Mouse (Mus musculus): Measurements from ENCODE around the gene Armc7. TPM values are rescaled to one million over a fixed set of nuclear protein-coding genes. Genes with fewer than 3 reads are reported as not detected.
"Not testable (repeated sequence)": the region's sequence is repeated elsewhere in the genome, so short reads cannot be mapped to it uniquely, and the experiment has no call there.

Armc7 gene
- total RNA-seq, 2 experiments from 2014 or later, result 18.5 to 19.8 TPM

DNA sequence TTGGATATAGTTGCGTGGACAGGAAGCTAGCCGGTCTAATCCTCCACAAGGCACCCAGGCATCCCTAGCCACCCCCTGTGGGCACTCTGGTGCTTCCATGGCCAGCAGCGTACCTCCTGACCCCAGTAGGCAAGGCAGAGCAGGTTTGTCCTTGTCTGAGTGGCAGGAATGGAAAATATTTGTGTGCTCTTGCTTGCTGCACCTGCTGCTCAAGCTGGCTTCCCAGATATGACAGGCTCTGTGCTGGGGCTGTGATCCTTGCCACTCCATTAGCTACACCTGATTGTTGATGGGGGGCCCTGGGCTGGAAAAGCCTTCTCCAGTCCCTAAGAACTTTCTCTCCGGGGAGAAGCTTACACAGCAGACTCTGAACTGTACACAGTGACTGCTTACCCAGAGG is 22.2 kb upstream of the Armc7 start:
- ATAC-seq (ENCODE audit: poor library complexity, severe bottlenecking), result no peak

DNA sequence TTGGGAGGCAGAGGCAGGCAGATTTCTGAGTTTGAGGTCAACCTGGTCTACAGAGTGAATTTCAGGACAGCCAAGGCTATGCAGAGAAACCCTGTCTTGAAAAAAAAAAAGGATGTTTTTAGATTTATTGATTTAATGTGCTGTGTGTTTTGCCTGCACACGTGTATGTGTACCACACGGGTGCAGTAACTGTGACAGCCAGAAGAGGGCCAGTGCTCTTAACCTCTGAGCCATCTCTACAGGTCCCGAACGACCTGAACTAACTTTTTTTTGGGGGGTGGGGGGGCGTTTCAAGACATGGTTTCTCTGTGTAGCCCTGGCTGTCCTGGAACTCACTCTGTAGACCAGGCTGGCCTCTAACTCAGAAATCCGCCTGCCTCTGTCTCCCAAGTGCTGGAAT is 20.6 kb upstream of the Armc7 start:
- not testable (repeated sequence) for ATAC-seq (ENCODE audit: poor library complexity, severe bottlenecking)

DNA sequence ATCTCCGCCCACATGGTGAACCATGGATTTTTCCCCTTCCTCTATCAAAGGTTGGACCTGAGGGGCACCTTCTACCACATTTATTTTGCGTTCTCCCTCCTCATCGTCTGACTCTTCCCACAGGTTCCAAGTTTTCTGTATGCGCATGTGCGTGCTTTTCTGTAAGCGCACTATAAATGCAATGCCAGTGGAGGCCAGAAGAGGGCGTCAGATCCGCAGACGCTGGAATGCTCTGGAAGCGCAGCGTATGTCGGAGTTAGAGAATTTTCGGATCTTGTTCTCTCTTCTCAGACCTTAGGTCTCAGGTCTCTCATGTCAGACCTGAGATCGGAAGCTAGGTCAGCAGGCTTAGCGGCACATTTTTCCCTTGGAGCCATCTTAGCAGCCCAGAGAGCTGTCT is 19.8 kb upstream of the Armc7 start:
- no peak for ATAC-seq (ENCODE audit: poor library complexity, severe bottlenecking)

DNA sequence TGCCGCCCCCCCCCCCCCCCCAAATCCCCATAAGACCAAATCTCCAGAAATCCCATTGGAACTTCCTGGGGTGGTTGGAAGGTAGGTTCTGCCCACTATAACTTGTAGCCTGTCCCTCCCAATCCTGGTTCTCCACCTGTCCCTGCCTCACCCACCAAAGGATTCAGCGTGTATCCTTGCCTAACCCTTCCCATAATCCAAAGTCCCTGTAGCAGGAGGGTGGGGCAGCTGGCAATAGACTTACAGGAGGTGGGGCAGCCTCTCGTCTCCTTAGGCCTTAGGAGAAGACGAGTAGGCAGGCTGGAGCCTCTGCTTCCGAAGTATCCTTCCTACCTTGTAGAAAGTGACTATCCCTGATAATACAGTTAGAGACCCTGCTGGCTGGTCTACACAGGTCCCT is 19.3 kb upstream of the Armc7 start:
- ATAC-seq (ENCODE audit: poor library complexity, severe bottlenecking), result no peak

DNA sequence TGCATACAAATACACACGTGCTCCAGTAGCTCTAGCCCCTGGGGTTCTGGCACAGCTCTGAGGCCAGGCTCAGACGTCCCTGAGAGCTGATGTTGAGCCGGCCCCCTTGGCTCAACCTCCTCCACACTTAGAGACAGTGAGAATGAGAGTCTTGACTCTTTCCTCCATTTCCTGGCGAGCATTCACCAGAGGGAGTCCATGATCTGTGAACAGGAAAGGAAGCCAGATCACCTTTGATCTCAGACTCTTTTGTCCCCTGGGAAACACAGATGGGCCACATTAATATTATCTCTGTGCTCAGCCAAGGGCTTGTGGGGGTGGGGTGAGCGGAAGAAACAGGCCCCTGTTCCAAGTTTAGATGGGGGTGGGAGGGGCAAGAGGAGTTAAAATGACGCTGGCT is 18.1 kb upstream of the Armc7 start:
- ATAC-seq (ENCODE audit: poor library complexity, severe bottlenecking), result no peak

DNA sequence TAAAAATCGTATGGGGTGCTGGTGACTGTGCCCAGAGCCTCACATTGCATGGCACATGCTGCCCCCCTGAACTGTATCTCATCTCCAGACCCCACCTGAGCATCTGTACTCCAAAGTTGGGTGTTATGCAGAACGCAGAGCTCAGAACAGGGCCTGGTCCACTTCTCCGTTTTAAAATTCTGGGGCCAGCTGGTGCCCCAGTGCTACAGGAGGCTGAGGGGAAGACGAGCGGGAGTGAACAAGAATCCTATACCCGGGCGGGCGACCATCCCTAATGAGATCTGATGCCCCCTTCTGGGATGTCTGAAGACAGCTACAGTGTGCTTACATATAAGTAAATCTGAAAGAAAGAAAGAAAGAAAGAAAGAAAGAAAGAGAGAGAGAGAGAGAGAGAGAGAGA is 14.5 kb upstream of the Armc7 start:
- ATAC-seq (ENCODE audit: poor library complexity, severe bottlenecking), result no peak

DNA sequence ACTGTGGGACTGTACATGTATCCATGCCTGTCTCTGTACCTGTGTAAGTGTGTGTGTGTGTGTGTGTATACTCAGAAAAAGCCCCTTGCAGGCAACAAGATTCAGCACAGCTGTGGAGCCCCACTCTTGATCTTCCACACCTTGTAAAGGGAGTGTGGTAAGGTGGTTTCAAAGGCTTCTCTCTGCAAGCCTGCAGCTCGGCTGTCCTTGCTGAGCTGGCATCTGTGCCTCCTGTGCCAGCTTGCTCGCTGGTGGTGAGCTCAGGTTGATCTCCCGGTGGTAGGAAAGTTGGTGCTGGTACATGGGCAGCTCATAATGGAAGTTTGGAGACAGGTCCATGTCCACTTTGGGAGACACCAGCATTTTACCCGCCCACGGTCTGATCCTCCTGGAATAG is 13.6 kb upstream of the Armc7 start:
- ATAC-seq (ENCODE audit: poor library complexity, severe bottlenecking), result no peak

DNA sequence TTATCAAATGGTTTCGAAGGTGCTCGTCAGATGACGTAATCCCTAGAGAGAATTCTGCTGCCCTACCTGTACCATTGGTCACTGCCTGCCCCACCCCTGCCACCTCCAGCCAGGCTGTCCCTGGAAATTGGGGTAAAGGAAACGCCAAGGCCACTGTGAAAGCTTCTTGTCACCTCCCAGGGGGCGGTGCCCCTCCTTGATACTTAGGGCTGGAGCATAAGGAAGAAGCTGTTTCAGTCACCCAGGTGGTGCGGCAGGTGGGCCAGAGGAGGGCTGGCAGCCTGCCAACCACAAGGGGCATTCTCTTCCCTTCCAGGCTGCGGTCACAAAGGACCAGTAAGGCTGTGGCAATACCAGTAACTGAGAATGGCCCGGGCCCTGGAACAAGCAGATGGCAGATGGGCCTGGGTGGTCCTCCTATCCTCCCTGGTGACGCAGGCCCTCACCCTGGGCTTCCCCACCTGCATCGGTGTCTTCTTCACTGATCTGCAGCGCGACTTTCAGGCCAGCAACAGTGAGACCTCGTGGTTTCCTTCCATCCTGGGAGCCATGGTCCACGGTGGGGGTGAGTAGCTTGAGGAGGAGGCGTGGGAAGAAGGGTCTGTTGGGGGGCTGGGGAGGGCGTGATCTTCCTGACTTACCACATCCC is 13.1 kb upstream of the Armc7 start, which contains the start of gene Slc16a5:
Slc16a5 (plus strand) TSS at position 232 of the 649 bp plus-strand sequence.
- ATAC-seq (ENCODE audit: poor library complexity, severe bottlenecking), result no peak

DNA sequence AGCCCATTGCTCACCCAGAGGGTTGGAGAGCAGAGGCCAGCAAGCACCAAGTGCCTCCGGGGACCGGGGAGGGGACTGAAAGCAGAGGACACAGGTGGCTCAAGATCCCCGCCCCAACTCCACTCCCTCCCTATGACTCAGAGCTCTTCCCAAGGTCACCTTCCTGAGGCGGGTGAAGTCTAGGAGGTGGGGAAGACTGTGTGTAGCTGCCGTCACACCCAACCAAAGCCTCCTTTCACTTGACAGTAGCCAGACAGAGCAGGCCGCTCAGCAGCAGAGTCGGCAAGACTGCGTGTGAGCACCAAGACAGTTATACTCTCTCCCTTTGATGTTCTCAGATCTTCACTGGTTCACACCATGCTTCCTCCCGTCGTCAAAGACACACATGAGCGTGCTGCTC is 12.1 kb upstream of the Armc7 start:
- ATAC-seq (ENCODE audit: poor library complexity, severe bottlenecking), result no peak

DNA sequence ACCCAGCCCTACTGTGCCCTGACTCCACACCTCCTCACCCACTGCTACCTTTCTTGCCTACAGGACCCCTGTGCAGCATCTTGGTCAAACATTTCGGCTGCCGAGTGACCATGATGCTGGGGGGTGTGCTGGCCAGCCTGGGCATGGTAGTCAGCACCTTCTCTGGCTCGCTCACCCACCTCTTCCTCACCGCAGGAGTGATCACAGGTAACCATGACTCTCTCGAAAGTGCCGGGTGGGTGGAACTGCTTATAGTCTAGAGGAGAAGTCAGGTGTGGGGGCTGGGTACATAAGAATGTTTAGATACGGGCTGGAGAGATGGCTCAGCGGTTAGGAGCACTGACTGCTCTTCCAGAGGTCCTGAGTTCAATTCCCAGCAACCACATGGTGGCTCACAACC is 10.6 kb upstream of the Armc7 start:
- ATAC-seq (ENCODE audit: poor library complexity, severe bottlenecking), result no peak

DNA sequence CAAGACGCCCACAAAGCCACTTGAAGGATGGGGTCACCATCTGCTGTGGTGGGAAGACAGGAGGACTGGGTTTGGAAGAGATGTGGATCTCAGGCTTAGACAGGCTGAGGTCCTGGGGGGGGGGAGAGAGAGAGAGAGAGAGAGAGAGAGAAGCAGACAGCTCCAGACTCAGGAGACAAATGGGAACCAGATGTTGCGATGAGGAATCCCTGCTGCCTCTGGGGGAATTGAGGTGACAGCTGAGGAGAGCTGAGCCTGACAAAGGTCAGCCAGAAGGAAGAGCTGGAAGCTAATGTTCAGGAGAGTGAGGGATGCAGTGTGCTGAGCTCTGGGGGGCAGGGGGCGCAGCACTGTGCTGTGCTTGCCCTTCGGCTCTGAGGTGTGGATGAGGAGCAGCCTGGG is 8.2 kb upstream of the Armc7 start:
- no peak for ATAC-seq (ENCODE audit: poor library complexity, severe bottlenecking)

DNA sequence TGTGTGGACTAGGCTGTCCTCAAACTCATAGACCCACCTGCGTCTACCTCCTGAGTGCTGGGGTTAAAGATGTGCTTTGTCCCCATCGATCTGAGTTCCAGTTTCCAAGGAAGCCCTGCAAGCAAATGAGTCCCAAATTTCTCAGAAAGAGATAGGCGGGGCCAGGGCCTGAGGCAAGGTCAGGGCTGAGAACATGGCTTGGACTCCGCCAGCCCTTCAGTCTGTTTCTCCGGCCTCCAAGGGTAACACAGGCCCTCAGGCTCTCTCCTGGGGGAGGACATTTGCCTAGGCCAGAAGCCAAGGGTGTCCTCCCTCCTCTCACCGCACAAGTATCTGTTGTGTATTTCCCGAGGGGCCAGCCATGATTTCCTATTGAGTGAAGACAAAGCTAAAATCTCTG is 3.3 kb upstream of the Armc7 start:
- ATAC-seq (ENCODE audit: poor library complexity, severe bottlenecking), result no peak

DNA sequence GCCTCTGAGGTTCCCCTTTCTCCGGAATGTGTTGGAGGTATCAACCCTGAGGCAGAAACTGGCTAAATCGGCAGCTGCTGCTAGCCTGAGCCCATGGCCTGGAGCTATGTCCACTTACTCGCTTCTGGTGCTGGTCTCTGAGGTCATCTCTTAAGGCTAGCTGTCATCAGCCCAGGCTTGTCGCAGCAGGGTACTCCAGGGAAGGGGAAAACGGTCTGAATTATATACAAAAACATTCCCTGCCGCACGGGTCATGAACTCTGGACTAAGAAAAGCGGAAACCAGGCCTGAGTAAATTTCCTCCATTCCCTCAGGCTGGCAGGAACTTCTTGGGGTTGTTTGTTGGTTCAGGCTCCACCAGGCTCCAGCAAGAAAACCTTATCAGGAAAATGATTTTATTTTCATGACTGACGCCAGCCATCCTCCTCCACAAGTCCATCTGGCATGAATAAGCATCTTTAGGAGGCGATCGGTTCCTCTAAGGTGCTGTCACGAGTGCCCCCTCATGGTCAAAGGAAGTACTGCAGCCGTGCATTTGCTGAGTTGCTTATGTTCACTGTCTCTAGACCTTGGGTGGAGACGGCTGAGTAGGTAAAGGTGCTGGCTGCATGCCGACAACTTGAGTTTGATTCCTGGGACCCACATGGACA is 1.7 kb upstream of the Armc7 start:
- peak; percentile 67 for ATAC-seq (ENCODE audit: poor library complexity, severe bottlenecking)

DNA sequence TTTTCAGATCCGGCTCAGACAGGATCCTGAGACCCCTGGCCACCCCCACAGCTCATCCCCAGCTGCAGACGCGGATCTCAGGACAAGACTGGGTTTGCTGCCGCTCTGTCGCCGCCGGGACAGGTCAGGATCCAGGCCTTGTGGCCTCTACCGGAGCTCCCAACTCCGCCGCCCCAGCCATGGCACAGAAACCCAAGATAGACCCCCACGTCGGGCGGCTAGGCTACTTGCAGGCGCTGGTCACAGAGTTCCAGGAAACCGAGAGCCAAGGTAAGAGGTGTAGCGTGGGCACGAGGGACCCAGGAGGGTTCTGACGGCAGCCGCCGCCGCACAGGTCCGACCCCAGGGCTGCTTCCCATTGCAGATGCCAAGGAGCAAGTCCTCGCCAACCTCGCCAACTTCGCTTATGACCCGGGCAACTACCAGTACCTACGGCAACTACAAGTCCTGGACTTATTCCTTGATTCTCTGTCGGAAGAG is 331 bp downstream of the Armc7 start:
- peak; percentile 9; the same call in 1 of the 2 replicates for ATAC-seq (ENCODE audit: poor library complexity, severe bottlenecking)

DNA sequence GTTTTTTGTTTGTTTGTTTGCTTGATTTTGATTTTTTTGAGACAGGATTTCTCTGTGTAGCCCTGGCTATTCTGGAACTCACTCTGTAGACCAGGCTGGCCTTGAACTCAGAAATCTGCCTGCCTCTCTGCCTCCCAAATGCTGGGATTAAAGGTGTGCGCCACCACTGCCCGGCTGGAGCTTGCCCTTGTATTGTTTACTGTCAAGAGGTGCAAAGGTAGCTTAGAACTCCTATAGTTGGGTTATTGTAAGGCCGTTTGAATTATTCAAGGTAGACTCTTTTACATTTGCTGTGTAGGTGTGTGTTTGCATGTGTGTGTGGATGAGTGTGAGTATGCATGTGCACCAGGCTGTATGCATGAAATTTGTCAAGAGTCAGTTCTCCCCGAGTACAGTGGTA is 1.2 kb downstream of the Armc7 start:
- not testable (repeated sequence) for ATAC-seq (ENCODE audit: poor library complexity, severe bottlenecking)

DNA sequence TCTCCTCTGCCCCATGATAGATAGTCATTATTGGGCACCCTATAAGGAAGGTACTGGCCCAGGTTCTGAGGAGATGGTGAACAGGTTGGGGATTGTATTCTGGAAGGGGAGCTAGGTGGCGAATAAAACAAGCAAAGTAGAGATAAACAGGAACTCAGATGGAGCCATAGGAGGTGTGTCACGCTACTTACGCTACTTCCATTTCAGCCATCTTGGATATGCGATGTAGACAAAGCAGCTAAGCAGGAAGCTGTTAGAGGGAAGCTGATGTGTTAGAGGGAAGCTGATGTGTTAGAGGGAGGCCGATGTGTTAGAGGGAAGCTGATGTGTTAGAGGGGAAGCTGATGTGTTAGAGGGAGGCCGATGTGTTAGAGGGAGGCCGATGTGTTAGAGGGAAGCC is 1.9 kb downstream of the Armc7 start:
- peak; percentile 74 for ATAC-seq (ENCODE audit: poor library complexity, severe bottlenecking)

DNA sequence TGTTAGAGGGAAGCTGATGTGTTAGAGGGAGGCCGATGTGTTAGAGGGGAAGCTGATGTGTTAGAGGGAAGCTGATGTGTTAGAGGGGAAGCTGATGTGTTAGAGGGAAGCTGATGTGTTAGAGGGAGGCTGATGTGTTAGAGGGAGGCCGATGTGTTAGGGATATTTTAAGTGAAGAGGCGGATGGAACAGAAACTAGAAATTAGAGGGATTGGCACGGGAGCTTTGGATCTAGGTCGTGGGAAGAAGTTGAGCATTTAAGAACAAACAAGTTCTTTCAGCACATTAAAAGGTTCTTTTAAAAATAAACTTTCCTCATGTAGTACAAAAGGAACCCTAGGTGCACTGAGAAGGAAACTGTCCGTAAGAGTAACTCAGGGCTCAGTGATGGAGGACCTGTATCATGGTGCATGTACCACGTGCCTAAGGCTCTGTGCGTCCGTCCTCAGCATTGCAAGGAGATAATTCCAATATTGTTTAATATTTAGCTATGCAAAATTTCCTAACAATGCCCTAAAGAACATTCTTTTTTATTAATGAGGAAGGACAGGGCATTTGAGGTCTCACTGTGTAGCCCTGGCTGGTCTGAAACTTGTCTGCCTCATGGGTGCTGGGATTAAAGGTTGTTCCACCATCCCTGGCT is 3.0 kb downstream of the Armc7 start:
- ATAC-seq (ENCODE audit: poor library complexity, severe bottlenecking), result no peak

DNA sequence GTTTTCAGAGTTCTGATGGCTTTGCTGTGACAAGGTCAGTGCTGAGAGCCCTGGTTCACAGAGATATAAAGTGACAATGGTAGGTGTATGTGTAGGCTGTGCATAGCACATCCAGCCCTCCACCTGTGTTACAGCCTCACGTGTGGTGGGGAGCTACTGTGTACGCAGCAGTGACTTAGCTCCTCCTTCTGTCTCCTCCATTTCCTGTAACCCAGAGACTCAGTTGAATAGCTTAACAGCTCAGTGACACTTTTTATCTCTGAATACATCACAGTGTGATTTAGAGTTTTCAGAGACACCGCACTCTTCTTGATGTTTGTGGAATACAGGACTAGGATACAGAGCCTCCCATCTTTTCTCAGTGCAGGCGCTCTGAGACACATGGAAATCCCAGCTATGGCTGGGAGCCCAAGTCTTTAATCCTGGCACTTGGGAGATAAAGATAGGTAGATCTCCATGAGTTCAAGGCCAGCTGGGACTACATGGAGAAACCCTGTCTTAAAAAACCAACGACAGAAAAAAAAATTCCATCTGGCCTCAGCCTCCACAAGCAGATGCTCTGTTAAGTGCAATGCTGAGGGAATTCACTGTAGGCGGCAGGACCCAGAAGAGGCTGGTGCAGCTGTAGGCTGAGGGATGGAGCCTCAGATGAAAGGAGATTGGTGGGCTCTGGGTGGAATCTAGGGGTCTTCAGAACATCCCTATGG is 6.2 kb downstream of the Armc7 start:
- ATAC-seq (ENCODE audit: poor library complexity, severe bottlenecking), result no peak

DNA sequence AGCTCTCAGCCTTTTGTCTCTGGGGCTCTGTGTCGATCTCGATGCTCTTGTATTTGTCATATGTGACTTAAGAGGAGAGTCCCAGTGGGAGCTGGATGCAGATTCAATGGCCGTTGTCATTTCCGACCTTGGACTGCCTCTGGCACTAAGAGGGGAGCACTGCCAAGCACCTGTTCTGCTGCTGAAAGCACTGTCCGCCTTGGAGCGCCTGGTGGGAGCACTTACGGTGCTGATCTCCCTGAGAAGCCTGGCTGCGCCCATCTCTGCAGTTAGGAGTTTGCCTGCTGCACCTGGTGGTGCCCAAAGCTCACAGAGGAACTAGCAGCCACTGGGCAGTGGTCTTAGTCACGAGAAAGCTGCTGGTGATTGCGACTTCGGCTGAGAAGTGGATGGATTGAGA is 7.8 kb downstream of the Armc7 start:
- ATAC-seq (ENCODE audit: poor library complexity, severe bottlenecking), result no peak

DNA sequence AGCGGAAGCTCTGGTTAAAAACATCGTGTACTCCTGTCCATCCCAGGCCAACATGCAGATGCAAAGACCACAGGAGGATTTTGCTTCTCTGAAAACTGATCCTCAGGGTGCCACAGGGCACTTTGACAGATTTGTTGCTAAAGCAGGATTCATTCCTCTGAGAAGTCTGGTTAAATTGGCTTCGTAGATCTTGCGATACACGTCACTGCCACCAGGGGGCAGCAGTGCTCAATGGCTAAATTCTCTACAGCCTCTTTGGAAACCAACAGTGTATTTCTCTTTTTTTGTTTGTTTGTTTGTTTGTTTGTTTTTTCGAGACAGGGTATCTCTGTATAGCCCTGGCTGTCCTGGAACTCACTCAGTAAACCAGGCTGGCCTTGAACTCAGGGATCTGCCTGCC is 8.3 kb downstream of the Armc7 start:
- ATAC-seq (ENCODE audit: poor library complexity, severe bottlenecking), result peak; percentile 80

DNA sequence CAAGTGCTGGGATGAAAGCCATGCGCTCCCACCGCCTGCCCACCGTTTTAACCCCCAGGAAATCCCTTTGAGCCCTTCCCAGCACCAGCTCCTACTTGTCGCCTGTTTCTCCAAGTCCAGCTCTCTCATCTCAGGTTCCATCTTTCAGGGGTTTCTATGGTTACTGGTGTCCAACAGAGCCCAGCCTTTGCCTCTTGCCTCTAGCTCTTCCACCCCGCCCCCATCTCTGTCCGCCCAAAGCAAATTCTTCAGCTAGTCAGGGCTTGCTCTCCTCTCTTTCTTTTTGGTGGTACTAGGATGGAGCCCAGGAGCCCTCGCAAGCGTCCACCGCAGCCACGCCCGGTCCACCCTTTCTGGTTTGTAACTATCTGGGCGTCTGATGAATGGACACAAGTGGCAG is 9.7 kb downstream of the Armc7 start:
- no peak for ATAC-seq (ENCODE audit: poor library complexity, severe bottlenecking)

Measured in megakaryocyte, adult 5-6 weeks (primary cell).